Mouse (Mus musculus): ENCODE measurements around the gene Tti1.
"Not testable (repeated sequence)": the region's sequence is repeated elsewhere in the genome, so short reads cannot be mapped to it uniquely, and the experiment has no call there.

Gene Tti1

DNA sequence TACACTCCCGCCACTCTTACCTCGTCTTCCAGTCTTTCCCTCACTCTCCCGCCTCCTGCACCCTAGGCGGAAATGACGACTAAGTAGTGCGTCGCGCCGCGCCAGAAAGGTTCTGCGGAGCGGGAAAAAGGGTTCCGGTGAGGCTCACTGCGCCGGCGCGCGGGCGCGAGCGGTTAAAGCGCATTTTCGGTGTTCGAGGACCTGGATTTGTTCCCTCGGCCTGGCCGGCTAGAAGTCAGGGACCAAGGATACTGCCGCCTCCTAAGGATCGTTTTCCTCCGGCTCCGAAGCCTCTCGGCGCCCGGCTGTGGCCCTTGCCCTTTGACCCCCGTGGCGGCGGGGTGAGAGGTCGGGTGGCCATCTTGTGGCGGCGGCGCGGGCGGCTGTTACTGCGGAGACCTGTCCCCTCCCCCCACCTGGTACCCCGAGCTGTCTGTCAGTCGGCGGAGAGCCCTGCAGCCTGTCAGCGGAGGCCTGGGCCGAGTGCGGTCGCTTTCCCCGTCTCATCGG is at the start of gene Tti1, which contains the start of gene Rprd1b:
Tti1 (minus strand) TSS at position 80 of the 510 bp plus-strand sequence.
Rprd1b (plus strand) TSS at position 144 of the 510 bp plus-strand sequence.
- DNase-seq (ENCODE audit: low spot score): peak; percentile 94

DNA sequence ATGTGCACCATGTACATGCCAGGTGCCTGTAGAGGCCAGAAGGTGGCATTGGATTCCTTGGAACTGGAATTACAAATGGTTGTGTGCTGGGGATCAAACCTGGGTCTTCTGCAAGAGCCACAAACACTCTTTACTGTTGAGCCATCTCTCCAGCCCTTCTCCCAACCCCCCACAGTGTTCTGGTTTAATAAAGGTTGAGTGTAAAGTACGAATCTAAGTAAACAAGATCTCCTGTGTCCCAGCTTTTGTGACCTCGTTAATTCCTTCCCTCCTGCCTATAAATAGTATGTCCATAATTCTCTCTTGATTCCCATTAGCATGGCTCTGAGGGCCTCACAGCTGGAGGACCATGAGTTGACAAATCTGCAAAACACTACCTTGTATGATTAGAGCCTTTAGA is 49.7 kb upstream of the Tti1 start:
- no peak for DNase-seq (ENCODE audit: low spot score)

DNA sequence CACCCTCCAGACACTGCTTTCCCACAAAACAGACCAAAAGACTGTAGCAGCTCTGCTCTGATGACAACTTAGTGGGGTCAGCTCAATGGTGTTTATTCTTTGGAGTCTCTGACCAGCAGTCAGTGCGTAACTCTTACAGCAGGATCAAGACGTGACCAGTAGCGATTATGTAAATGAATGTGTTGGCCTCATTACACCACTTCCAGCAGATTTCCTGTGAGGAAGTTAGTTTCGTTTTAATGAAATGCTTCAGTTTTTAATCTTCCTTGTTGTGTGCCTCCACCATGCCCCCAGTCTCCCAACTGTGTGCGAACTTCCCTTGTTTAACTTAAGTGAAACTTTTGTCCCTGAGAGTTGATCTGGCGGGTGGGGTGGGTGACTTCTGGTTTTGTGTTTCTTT is 48.5 kb upstream of the Tti1 start:
- DNase-seq (ENCODE audit: low spot score): no peak

DNA sequence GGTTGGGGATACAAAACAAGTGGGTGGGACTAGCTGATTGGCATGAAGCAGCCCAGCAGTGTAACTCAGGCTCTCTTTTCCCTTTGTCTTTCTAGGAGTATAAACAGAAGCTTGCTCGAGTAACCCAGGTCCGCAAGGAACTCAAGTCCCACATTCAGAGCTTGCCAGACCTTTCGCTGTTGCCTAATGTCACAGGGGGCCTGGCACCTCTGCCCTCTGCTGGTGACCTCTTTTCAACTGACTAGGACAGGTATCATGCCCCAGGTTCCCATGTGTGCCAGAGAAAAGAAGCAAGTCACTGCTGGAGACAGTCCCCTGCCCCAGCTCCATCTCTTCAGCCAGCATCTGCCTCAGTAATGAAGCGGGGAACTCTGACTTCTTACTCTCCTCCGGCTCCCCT is 46.6 kb upstream of the Tti1 start:
- DNase-seq (ENCODE audit: low spot score): no peak

DNA sequence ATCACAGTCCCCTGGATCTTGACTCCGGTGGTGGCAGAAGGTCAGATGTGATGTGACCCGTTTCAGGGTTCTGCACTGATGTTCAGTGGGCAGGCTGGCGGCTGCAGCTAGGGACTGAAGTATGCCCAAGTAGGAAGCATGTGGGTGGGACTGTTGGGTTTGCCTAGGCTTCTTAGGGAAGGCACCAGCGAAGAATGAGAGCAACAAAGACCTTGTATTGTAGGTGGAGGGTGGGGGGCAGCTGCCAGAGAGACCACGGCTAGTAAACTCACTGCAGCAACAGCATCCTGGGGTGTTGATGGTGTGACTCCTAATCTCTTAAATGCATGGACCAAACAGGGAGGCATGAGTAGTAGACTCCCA is 43.4 kb upstream of the Tti1 start:
- no peak for DNase-seq (ENCODE audit: low spot score)

DNA sequence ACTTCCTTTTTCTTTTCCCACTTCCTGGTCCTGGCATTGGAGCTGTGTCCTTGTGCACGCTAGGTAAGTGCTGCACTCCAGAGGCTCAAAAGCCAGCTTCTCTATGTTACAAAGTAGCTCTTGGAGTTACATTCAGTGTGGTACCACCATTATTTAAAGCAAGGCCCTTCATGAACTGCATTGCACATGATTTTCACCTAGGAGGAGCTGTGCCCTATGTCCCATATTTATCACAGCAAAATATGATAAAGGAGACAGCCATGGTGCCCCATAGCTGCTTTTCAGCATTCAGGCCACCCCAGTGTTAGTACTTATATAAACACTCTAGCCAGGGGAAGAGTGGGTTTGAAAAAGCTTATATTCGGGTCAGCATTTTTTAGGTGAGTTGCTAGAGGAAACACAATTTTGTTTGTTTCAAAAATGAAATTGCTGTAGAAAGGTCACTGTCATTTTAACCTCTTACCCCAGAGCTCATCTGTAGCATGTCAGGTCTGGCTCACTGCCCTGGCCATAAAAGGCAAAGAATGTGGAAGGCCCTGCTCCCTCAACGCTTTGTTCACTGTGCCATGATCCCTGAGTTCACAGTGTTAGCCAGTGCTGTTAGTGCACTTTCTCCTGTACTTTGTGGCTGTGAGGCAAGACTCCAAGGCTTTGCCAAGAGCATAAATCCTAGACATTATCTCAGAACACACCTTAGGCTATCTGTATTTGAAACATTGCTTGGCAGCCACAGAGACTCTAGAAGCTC is 42.8 kb upstream of the Tti1 start:
- no peak for DNase-seq (ENCODE audit: low spot score)

DNA sequence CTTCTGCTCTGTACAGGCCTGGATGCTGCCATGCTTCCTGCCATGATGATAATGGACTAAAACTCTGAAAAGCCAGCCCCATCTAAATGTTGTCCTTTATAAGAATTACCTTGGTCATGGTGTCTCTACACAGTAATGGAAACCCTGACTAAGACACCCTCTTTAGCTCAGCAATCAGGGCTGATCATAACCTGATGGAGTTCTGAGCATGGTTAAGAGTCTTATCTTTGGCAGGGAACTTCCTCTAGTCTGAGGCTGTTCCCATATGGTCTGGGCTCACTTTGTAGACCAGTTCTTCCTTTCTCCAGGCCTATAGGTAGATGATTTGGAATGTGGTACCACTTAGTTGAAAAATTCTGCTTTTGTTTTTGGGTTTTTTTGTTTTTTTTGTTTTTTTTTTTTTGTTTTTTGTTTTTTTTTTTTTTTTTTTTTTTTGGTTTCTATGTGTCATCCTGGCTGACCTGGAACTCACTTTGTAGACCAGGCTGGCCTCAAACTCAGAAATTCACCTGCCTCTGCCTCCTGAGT is 40.3 kb upstream of the Tti1 start:
- no peak for DNase-seq (ENCODE audit: low spot score)

DNA sequence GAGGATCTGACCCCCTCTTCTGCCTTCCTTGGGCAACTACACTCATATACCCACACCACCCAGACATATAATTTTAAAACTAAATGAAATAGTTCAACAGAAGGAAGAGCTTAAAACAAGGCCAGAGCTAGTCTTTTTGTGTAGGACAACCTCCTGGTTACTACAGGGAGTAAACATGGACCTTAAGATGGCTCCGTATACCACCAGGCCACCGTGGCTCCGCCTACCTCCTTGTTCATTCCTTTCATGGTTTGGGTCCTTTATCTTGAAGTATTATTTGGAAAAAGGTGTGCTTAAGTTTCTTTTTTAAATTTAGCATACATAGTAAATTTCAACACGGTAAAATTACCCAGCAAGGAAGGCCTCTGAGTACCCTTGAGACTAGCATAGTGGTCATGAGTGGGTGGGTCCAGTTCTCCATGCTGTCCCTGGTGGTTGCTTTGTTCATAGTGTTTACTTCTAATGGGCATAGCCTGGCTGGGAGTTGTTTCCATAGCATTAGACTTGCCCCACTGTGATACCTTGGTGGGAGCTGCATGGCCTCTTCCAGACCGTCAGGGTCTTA is 39.1 kb upstream of the Tti1 start:
- DNase-seq (ENCODE audit: low spot score): no peak

DNA sequence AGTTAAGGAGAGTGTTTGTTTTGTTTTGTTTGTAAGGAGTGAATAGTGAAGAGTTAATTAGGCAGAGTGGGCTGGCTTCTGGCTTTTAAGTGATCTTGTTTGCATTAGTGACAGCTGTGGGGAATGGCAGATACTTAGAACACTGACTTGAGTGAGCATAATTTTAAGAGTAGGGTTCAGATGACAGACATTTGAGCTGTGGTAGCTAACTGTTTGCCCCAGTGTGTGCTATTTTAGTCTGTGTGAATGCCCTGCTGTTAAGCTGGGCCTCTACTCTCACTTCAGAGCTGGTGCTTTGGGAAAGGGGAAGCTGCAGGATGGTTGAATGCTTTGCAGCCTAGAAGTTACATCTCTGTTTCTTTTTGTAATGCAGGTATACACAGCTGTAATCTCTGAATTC is 38.2 kb upstream of the Tti1 start:
- DNase-seq (ENCODE audit: low spot score): no peak

DNA sequence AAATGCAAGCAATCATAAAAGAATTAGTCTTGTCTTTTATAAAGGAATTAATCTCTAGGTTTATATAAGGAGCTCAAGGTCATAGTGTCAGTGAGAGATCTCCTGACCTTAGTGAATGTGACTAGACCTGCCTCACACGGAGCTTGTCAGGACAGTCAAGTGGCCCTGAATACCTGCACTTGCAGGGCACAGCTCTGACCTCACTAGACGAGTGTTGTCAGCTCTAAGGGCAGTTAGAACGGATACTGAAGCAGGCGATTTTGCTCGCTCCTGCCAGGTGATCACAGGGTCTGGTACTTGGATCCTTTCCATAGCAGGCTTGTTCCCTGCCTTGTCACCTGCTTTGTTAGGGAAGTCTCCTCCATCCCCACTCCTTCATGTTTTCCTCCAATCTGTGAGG is 36.8 kb upstream of the Tti1 start:
- no peak for DNase-seq (ENCODE audit: low spot score)

DNA sequence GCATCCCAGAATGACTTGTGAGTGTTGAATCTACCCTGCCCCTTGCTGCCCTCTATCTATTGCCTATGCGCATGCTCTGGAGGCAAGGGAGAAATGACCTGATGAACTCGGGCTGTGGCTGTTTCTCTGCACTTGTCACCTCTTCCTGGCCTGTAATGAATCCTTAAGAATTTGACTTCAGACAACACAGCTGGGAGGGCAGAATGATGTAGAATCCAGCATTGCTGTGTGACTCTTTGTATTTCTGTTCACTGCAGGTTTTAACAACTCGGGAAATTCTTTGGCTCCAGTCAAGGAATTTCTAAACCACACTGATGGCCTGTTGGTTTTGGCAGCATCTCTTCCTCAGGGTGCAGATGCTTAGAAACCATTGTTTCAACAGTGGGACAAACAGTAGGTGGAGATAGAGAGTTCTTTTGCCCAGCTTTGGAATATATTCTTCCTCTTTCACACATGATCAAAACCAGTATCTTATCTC is 36.4 kb upstream of the Tti1 start:
- no peak for DNase-seq (ENCODE audit: low spot score)

DNA sequence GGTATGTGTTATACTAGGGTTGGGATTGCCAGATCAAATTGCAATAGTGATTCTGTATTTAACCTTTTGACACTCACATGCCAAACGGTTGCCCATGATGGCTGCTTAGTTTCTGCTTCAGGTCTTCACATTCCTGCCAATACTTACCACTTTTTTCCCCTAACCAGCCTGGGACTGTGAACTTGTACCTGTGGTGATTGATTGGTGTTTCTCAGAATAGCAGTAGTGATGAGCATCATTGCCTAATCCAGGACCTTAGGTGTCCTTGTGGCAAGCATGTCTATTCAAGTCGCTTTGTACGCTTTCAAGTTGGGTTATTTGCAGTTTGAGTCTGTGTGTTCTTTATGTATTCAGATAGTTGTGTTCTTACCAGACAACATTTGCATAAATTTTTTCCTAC is 34.8 kb upstream of the Tti1 start:
- no peak for DNase-seq (ENCODE audit: low spot score)

DNA sequence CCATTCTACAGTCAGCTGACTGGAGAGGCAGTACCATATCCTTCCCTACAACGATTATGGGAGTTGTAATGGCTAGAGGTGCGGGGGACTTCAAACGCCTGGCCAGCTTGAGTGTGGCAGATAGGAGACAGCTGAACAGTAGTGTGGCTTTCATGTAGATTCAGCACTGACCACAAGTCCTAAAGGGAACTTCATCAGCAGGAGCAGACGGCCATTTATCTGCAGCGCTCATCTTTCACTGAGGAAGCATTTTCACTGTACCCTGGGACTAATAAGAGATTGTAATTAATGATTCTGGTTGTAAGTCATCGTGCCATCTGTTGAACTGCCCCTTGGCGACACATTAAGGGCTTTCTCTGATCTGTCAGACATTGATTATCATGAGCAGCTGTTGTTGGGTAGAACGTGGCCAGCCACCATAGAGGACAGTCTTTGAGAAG is 31.5 kb upstream of the Tti1 start:
- DNase-seq (ENCODE audit: low spot score): no peak

DNA sequence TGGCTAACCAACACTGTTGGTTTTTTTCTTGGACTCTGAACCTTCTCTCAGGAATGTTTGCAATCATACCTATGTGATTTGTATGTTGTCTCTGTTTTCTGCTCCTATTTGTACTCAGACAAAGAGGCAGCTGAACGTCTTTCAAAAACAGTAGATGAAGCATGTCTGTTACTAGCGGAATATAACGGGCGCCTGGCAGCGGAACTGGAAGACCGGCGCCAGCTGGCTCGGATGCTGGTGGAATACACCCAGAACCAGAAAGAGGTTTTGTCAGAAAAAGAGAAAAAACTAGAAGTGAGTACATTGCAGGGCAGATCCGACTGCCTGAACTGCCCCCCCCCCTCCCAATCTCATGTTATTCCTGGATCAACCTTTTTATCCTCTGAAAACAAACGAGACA is 30.3 kb upstream of the Tti1 start:
- no peak for DNase-seq (ENCODE audit: low spot score)

DNA sequence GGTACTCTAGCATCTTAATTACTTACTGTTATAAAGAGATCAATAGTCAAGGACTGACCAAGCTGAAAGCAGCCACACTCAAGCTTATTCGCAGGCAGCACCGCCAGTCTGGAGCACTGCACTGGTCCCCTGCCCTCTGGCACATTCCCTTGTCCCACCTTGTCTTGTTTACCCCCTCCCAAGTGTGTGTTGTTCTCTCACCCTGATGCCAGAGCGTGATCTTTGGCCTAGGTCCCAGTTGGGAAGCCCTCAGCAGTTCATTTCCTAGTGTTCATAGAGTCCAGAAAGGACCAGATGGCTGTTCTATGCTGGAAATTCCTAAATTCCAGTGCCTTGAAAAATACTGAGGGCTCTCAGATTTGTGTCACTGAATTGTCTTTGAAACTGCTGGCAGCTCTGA is 28.8 kb upstream of the Tti1 start:
- DNase-seq (ENCODE audit: low spot score): no peak

DNA sequence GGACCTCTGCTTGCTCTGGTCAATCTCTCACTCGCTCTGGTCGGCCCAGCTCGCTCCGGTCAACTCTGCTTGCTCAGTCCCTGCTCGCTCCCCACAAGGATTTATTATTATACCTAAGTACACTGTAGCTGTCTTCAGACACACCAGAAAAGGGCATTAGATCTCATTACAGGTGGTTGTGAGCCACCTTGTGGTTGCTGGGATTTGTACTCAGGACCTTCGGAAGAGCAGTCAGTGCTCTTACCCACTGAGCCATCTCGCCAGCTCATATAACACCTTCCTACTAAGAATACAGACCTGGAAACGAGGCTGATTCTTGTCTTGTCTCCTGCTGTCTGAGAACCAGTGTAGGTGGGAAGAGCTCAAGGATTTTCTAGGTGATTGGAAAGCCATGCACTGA is 27.1 kb upstream of the Tti1 start:
- not testable (repeated sequence) for DNase-seq (ENCODE audit: low spot score)

DNA sequence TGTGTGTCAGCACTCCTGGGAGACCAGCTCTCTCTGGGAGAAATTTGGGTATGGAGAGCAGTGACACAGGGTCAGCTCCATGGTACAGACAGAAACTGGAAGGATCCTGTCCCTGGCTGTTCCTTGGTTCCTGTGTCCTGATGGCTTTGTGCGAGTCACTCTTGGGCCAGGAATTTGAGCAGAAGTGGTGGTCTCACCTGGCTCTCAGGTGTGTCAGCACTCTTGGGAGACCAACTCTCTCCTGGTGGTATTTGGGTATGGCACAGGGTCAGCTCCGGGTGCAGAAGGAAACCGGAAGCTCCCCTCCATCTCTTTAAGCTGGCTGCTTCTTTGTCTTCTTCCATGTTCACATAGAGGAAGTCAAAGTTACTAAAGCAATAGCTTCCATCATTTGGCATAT is 26.4 kb upstream of the Tti1 start:
- no peak for DNase-seq (ENCODE audit: low spot score)

DNA sequence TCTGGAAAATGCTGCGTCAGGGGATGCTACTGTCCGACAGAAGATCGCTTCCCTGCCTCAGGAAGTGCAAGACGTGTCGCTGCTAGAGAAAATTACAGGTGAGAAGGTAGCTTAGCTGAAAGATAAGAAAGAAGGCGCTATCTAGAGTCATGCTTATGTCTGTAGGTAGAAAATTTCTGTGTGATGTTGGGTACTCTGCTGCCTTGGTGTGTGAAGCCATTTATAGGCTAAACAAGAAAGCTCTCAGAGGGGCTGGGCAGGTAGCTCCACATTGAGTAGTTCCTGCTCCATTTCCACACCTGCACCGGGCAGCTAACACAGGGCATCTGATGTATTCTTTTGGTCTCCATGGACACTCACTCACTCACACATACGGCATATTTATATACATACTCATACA is 21.9 kb upstream of the Tti1 start:
- no peak for DNase-seq (ENCODE audit: low spot score)

DNA sequence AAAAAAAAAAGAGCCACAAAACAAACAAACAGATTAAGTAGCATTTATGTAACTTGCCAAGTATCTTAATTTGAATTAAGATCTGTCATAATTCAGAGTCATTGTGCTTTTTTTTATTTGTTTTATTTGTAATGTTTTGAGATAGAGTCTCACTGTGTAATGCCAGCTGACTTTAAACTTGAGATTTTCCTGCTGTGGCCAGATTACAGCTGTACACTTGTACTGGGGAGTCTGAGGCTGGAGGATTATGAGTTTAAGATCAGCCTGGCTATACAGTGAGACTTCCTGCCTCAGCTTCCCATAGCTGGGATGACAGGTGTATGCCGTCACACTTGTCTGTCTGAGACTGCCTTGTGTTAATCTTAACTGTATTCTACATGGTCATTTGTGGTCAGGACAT is 20.5 kb upstream of the Tti1 start:
- DNase-seq (ENCODE audit: low spot score): no peak

DNA sequence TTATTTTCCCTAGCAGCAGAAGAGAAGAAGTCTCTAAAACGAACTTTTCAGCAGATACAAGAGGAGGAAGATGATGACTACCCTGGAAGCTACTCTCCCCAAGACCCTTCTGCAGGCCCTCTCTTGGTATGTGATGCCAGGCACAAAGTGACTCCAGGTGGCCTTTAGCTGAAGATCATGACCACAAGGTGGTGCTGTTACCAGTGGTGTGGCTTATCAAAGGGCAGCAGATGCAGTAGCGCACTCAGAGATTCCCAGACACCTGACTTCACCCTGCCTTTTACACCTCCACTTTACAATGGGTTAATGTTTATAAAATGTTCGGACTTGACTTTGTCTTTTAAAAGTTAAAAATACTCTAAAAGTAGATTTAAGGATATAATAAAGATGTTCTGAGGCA is 19.7 kb upstream of the Tti1 start:
- no peak for DNase-seq (ENCODE audit: low spot score)

DNA sequence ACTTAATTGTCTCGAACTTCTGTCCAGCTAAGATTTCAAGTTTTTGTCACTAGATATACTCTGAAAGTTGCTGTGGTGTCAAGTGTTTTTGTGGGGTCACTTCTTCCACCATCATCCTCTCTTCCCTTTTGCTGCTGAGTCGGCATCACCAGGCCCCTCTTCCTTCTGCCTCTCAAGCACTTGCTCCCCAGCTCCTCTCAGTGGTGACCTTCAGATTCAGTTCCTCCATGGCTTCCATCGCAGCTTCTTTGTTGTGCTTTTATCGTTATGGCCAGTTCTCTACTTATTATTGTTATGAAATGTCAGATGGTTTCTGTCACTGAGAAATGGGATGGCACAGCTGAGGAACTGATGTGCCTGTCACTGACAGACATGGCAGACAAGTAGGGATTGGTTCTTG is 18.0 kb upstream of the Tti1 start:
- DNase-seq (ENCODE audit: low spot score): no peak

DNA sequence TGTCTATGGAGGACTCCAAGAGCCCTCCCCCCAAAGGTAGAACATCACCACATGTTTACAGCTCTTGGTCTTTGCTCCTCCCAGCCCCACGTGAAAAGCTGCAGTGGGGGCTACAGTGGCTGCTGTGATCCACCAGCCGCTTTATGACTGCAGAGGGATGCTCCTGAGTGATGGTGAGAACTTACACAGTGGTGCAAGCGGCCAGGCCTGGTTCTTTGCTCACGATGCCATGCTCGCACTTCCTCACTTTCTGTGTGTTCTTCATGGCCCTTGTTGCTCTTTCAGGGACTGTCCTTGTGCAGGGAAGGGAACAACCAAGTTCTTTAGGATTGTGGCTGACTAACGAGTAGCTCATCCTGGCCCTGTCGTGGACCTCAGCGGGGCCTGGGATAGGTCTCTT is 15.3 kb upstream of the Tti1 start:
- DNase-seq (ENCODE audit: low spot score): no peak

DNA sequence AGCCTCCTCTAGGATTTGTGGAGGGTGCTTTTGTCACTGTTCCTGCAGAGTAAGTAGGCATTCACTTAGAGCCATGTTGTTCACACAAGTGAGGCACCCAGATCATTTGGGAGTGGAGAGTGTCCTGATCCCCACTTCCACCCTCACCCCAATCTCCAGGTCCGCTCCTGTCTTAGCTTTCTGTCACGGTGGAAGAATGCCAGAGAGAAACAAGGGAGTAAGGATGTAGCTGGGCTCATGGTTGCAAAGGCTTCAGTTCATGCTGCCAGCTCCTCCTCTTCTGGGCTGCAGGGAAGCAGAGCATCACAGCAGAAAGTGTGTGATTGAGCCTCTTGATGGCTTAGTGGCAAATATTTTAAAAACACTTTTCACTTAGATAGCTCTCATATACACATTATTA is 12.2 kb upstream of the Tti1 start:
- DNase-seq (ENCODE audit: low spot score): no peak

DNA sequence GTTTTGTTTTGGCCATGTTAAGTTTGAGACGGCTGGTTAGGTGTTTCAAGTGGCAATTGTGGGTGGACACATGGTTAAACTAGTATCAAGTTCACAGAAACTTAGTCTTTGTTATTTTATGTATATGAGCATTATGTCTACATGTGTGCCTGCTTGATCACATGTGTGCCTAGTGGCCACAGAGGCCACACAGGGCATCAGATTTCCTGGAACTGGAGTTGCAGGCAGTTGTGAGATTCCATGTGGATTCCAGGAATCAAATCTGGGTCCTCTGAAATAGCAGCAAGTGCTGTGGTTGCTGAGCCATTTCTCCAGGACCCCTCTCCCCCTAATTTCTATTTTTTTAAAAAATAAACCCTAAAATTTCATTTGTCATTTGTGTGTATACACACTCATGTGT is 11.4 kb upstream of the Tti1 start:
- no peak for DNase-seq (ENCODE audit: low spot score)

Data from testis, postnatal 14 days (tissue).